9 mouse cellular contexts compared by ENCODE assay signal in genomic region chr1:134066554-134066953, GRCm38 (mm10). TPM values are rescaled to one million over a fixed set of nuclear protein-coding genes. Genes with fewer than 3 reads are reported as not detected.
DNase-seq lines count a peak whose midpoint lies in the region; ATAC-seq lines count a peak whose summit lies in the region.
"Had no signal": no experiment of that assay in that cellular context is flagged by ENCODE, and none has a peak within 500 bp of the region (broad histone marks: within the 10 kb centered on the region; RNA-seq: fewer than 3 reads in every experiment).

No protein-coding gene starts in this region.

- H3K36me3 ChIP-seq in kidney, embryonic 14.5 days (ENCODE audit: control insufficient read depth, insufficient read depth, low read length): no peaks in the 10 kb centered on the region
- no peaks in the 10 kb centered on the region for H3K36me3 ChIP-seq in limb, embryonic 12.5 days

- peak overlapping the region; percentile 42; the same call in 1 of the 2 replicates for H3K27ac ChIP-seq in kidney, embryonic 14.5 days (ENCODE audit: low read depth, low read length)
- peak overlapping the region; percentile 90 for H3K27ac ChIP-seq in brown adipose tissue, adult 24 weeks (replicated peaks; ENCODE audit: low read depth, low read length)
- H3K27ac ChIP-seq in limb, embryonic 12.5 days: peak overlapping the region; percentile 77

- 39% methylated on average over 3 of the region's 3 CpGs for WGBS in kidney, embryonic 14.5 days
- 58% methylated on average over 3 of the region's 3 CpGs for WGBS in limb, embryonic 12.5 days

- H3K4me3 ChIP-seq in kidney, embryonic 14.5 days (ENCODE audit: low read length): no peak overlapping the region
- H3K4me3 ChIP-seq in brown adipose tissue, adult 24 weeks (ENCODE audit: insufficient read depth, low read depth, low read length): no peak overlapping the region
- H3K4me3 ChIP-seq in limb, embryonic 12.5 days (replicated peaks): no peak overlapping the region

- H3K4me2 ChIP-seq in kidney, embryonic 14.5 days (replicated peaks; ENCODE audit: low read depth, low read length): no peak overlapping the region
- peak overlapping the region; percentile 6; the same call in 1 of the 2 replicates for H3K4me2 ChIP-seq in limb, embryonic 12.5 days

- H3K9ac ChIP-seq in kidney, embryonic 14.5 days (ENCODE audit: low read depth, low read length): no peak overlapping the region
- no peak overlapping the region for H3K9ac ChIP-seq in limb, embryonic 12.5 days (replicated peaks)

- ATAC-seq in kidney, embryonic 14.5 days (ENCODE audit: low FRiP score, low TSS enrichment): no peak
- ATAC-seq in limb, embryonic 12.5 days (ENCODE audit: insufficient number of reproducible peaks, insufficient read depth, low FRiP score, low TSS enrichment, low read depth): no peak

- no peaks in the 10 kb centered on the region for H3K27me3 ChIP-seq in kidney, embryonic 14.5 days (ENCODE audit: control insufficient read depth, insufficient read depth, low read length)
- no peaks in the 10 kb centered on the region for H3K27me3 ChIP-seq in limb, embryonic 12.5 days

- DNase-seq in kidney, postnatal 14 days: no peak
- peak; percentile 79 for DNase-seq in A20 (ENCODE audit: low read depth, low spot score)
- no peak for DNase-seq in adrenal gland, postnatal 10 days
- DNase-seq in yolk sac, embryonic 10.5 days (ENCODE audit: low spot score): no peak
- DNase-seq in left cerebral cortex, adult 8-10 months (ENCODE audit: low spot score in 2 of 2): no peak

- H3K4me1 ChIP-seq in kidney, embryonic 14.5 days (ENCODE audit: control insufficient read depth, insufficient read depth, low read length): peaks cover 71% of the 10 kb centered on the region
- H3K4me1 ChIP-seq in brown adipose tissue, adult 24 weeks (ENCODE audit: control insufficient read depth, insufficient read depth, insufficient read length, low read length): peaks cover 44% of the 10 kb centered on the region
- H3K4me1 ChIP-seq in limb, embryonic 12.5 days (replicated peaks): peaks cover 78% of the 10 kb centered on the region

- no peaks in the 10 kb centered on the region for H3K9me3 ChIP-seq in kidney, embryonic 14.5 days (ENCODE audit: control insufficient read depth, low read length)
- no peaks in the 10 kb centered on the region for H3K9me3 ChIP-seq in limb, embryonic 12.5 days

RNA-seq across cellular contexts. Expression of gene Btg2, which starts 12.4 kb away (rescaled TPM):
- 20.8 and 28.6 TPM in 2 replicates for polyA plus RNA-seq in kidney, embryonic 14.5 days (2014; fragmentation: Nextera tagmentation; extraction: Ambion mirVana)
- polyA plus RNA-seq in brown adipose tissue, adult 24 weeks (2012; ENCODE audit: insufficient read depth, insufficient read length, missing spikeins): 16.6 and 53.4 TPM in 2 replicates
- polyA plus RNA-seq in limb, embryonic 12.5 days (2016; fragmentation: Nextera tagmentation; extraction: Ambion mirVana): 26.7 and 28.1 TPM in 2 replicates
- total RNA-seq in adrenal gland, postnatal 10 days (2021): 10 to 100 TPM; 32.4 to 58.1 TPM
- 10 to 100 TPM; 11.3 to 21.4 (median 12.1) TPM for total RNA-seq in left cerebral cortex, adult 8-10 months (2022)

RNA-seq across cellular contexts. Expression of gene Fmod, which starts 29.5 kb away (rescaled TPM):
- 1.7 and 4.0 TPM in 2 replicates for polyA plus RNA-seq in kidney, embryonic 14.5 days (2014; fragmentation: Nextera tagmentation; extraction: Ambion mirVana)
- polyA plus RNA-seq in brown adipose tissue, adult 24 weeks (2012; ENCODE audit: insufficient read depth, insufficient read length, missing spikeins): 0.38 and 0.55 TPM in 2 replicates
- 12.6 and 14.8 TPM in 2 replicates for polyA plus RNA-seq in limb, embryonic 12.5 days (2016; fragmentation: Nextera tagmentation; extraction: Ambion mirVana)
- 10 to 100 TPM; 17.4 to 22.2 TPM for total RNA-seq in adrenal gland, postnatal 10 days (2021)
- 10 to 100 TPM; 15.9 to 22.2 (median 20.9) TPM for total RNA-seq in left cerebral cortex, adult 8-10 months (2022)
- polyA plus RNA-seq: inflammation-experienced regulatory T-cells, adult 6 months had no signal

RNA-seq across cellular contexts. Expression of gene Chit1, which starts 44.5 kb away (rescaled TPM):
- polyA plus RNA-seq in kidney, embryonic 14.5 days (2014; fragmentation: Nextera tagmentation; extraction: Ambion mirVana): 0.14 and 0.28 TPM in 2 replicates
- not detected in 2 replicates for polyA plus RNA-seq in brown adipose tissue, adult 24 weeks (2012; ENCODE audit: insufficient read depth, insufficient read length, missing spikeins)
- polyA plus RNA-seq in limb, embryonic 12.5 days (2016; fragmentation: Nextera tagmentation; extraction: Ambion mirVana): not detected in 2 replicates
- under 1 TPM in 1 of 2 experiments, not detected in 1; 0.15 TPM for total RNA-seq in adrenal gland, postnatal 10 days (2021)
- under 1 TPM in 1 of 4 experiments, not detected in 3; 0.19 TPM for total RNA-seq in left cerebral cortex, adult 8-10 months (2022)
- polyA plus RNA-seq: inflammation-experienced regulatory T-cells, adult 6 months had no signal
